Mouse (Mus musculus): ENCODE results near the gene Gpr35. TPM values are rescaled to one million over a fixed set of nuclear protein-coding genes. Genes with fewer than 3 reads are reported as not detected.
A peak's percentile ranks its signal among the peaks of the same experiment; 100 is the strongest.

Gpr35 gene
- 0.50 and 0.62 TPM in 2 replicates for polyA plus RNA-seq (2015; fragmentation: Nextera tagmentation; extraction: Ambion mirVana)

DNA sequence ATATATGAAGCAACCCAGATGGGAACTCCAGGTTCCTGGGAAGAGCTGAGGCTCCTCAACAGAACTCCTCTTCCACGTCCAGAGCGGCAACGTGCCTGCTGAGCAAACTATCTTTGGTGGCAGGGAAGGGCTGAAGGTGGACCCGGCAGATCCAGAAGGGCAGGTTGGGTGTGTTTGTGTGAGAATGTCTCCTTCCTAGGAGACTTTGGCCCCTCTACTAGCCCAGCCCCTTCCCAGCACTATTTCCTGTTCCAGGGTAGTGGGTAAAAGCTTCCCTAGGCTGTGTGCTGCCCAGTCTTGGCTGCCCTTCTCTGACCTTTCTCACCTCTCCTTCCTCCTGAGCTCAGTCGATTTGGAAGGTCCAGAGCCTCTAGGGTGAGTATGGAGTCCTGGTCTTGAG is at the start of gene Gpr35:
Gene Gpr35, plus strand, starts transcription at position 259 of the 400 bp plus-strand sequence.
- Histone ChIP-seq H3K9me3 (ENCODE audit: low read length) (no peaks in the 10 kb centered on the region), H3K4me1 (ENCODE audit: insufficient read depth, low read length) (no peaks in the 10 kb centered on the region), H3K27ac (ENCODE audit: low read length) (no peak within 1 kb of the TSS), H3K36me3 (ENCODE audit: insufficient read depth, low read length) (peaks cover 14% of the 10 kb centered on the region), H3K4me2 (replicated peaks; ENCODE audit: low read depth, low read length) (no peak within 1 kb of the TSS), H3K27me3 (ENCODE audit: insufficient read depth, low read length) (no peaks in the 10 kb centered on the region), H3K4me3 (ENCODE audit: low read length) (no peak within 1 kb of the TSS), H3K9ac (replicated peaks; ENCODE audit: low read length) (no peak within 1 kb of the TSS)
- ATAC-seq (ENCODE audit: low FRiP score, low TSS enrichment), result 0 out of 2 replicates have a peak, but pooled peaks have one; percentile 54
- WGBS, result 70% methylated on average over 5 of the region's 5 CpGs

DNA sequence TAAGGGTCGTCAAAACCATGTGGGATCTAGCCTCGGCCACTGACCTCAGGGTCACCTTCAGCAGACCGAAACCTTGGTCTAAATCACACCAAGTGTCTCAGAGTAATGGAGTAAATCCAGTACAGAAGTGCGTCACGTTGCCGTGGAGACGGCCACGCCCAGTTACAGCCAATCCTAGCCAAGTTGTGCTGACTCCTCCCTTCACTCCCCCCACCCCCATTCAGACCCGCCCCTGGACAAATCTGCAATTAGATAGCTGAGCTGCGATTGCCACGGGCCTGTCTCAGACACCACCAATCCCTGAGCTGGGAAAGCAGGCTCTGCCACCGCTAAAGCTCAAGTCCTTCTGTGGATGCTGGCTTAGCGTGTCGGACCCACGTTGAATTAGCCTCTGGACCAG is 47.9 kb upstream of the Gpr35 start, which contains the start of gene Ankmy1:
Gene Ankmy1, minus strand, starts transcription at position 121 of the 400 bp plus-strand sequence.
- peak within 1 kb of the TSS; percentile 31; the same call in 1 of the 2 replicates for H3K9ac ChIP-seq (replicated peaks; ENCODE audit: low read length)
- no peak within 1 kb of the TSS for H3K27ac ChIP-seq (ENCODE audit: low read length)
- H3K27me3 ChIP-seq (ENCODE audit: insufficient read depth, low read length), result no peaks in the 10 kb centered on the region
- WGBS, result 1% methylated on average over 15 of the region's 15 CpGs
- ATAC-seq (ENCODE audit: low FRiP score, low TSS enrichment), result peak; percentile 57
- no peaks in the 10 kb centered on the region for H3K36me3 ChIP-seq (ENCODE audit: insufficient read depth, low read length)
- peak within 1 kb of the TSS; percentile 38 for H3K4me3 ChIP-seq (ENCODE audit: low read length)
- H3K4me2 ChIP-seq (replicated peaks; ENCODE audit: low read depth, low read length), result peak within 1 kb of the TSS; percentile 56
- H3K4me1 ChIP-seq (ENCODE audit: insufficient read depth, low read length), result peaks cover 17% of the 10 kb centered on the region; the same call in 1 of the 2 replicates
- H3K9me3 ChIP-seq (ENCODE audit: low read length), result no peaks in the 10 kb centered on the region

- no peak for ATAC-seq (ENCODE audit: low FRiP score, low TSS enrichment)
Measured at GRCm38 (mm10) chr1:92903627-92904026, 47.0 kb upstream of the Gpr35 start.

GRCm38 (mm10) chr1:92905703-92906310 is 44.9 kb upstream of the Gpr35 start:
- Histone ChIP-seq H3K36me3 (ENCODE audit: insufficient read depth, low read length) (no peaks in the 10 kb centered on the region), H3K4me3 (ENCODE audit: low read length) (no peak overlapping the region), H3K4me2 (replicated peaks; ENCODE audit: low read depth, low read length) (no peak overlapping the region), H3K27ac (ENCODE audit: low read length) (no peak overlapping the region), H3K9me3 (ENCODE audit: low read length) (no peaks in the 10 kb centered on the region), H3K27me3 (ENCODE audit: insufficient read depth, low read length) (no peaks in the 10 kb centered on the region), H3K4me1 (ENCODE audit: insufficient read depth, low read length) (peaks cover 28% of the 10 kb centered on the region), H3K9ac (replicated peaks; ENCODE audit: low read length) (no peak overlapping the region)
- 90% methylated on average over 2 of the region's 2 CpGs for WGBS
- ATAC-seq (ENCODE audit: low FRiP score, low TSS enrichment), result no peak

More at GRCm38 (mm10) chr1:92903627-92904026, 47.0 kb upstream of the Gpr35 start:
- Histone ChIP-seq H3K9ac (replicated peaks; ENCODE audit: low read length) (no peak overlapping the region), H3K27ac (ENCODE audit: low read length) (no peak overlapping the region), H3K4me2 (replicated peaks; ENCODE audit: low read depth, low read length) (no peak overlapping the region), H3K4me1 (ENCODE audit: insufficient read depth, low read length) (peaks cover 19% of the 10 kb centered on the region; the same call in 1 of the 2 replicates), H3K36me3 (ENCODE audit: insufficient read depth, low read length) (no peaks in the 10 kb centered on the region), H3K9me3 (ENCODE audit: low read length) (no peaks in the 10 kb centered on the region), H3K27me3 (ENCODE audit: insufficient read depth, low read length) (no peaks in the 10 kb centered on the region), H3K4me3 (ENCODE audit: low read length) (no peak overlapping the region)
- WGBS, result 71% methylated on average over 4 of the region's 4 CpGs

- peak within 1 kb of the TSS; percentile 80 for H3K4me2 ChIP-seq (replicated peaks; ENCODE audit: low read depth, low read length)
- H3K4me1 ChIP-seq (ENCODE audit: insufficient read depth, low read length), result peaks cover 34% of the 10 kb centered on the region
- no peaks in the 10 kb centered on the region for H3K27me3 ChIP-seq (ENCODE audit: insufficient read depth, low read length)
- H3K27ac ChIP-seq (ENCODE audit: low read length), result peak within 1 kb of the TSS; percentile 94
- no peaks in the 10 kb centered on the region for H3K9me3 ChIP-seq (ENCODE audit: low read length)
- H3K9ac ChIP-seq (replicated peaks; ENCODE audit: low read length), result peak within 1 kb of the TSS; percentile 71
- WGBS, result under 1% methylated on average over 81 of the region's 81 CpGs
- no peaks in the 10 kb centered on the region for H3K36me3 ChIP-seq (ENCODE audit: insufficient read depth, low read length)
- peak; percentile 92 for ATAC-seq (ENCODE audit: low FRiP score, low TSS enrichment)
- H3K4me3 ChIP-seq (ENCODE audit: low read length), result peak within 1 kb of the TSS; percentile 74
Measured at GRCm38 (mm10) chr1:92906779-92907631, 43.7 kb upstream of the Gpr35 start, which contains the start of gene Dusp28. Gene Dusp28, plus strand, starts transcription at chr1:92906981.

DNA sequence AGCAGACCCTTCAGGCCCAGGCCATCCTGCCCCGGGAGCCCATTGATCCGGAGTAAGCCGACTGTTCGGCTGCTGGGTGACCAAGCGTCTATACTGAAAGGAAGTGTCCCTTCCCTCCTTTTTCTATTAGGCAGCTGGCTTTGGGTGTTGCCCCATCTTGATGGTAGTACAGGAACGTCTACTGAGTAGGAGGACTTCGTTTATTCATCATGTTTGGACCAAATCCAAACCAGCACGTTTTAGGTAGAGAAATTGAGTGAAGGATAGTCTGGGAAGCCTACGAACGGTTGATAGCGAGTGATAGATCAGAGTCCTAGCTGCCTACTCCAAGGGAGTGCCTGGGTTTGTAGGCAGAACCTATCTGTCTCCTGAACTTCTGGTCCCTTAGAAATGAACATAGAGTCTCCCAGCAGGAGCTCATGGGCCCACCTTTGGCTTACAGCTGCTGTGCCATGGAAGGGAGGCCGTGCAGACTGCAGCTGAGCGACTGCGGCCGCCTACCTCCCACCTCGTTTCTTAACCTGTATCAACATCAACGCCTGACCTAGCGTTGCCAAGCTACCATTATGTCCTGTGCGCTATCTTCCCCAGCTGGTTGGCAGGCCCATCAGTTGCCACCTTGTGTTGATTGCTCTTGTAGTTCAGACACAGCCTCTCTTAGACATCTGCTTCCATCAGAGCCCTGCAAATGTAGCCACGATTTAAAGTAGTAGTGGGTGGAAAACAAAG is 42.9 kb upstream of the Gpr35 start:
- 48% methylated on average over 20 of the region's 20 CpGs for WGBS
- ATAC-seq (ENCODE audit: low FRiP score, low TSS enrichment), result no peak
- Histone ChIP-seq H3K9me3 (ENCODE audit: low read length) (no peaks in the 10 kb centered on the region), H3K9ac (replicated peaks; ENCODE audit: low read length) (peak overlapping the region; percentile 71), H3K4me2 (replicated peaks; ENCODE audit: low read depth, low read length) (peak overlapping the region; percentile 80), H3K4me3 (ENCODE audit: low read length) (peak overlapping the region; percentile 74), H3K4me1 (ENCODE audit: insufficient read depth, low read length) (peaks cover 38% of the 10 kb centered on the region), H3K27ac (ENCODE audit: low read length) (peak overlapping the region; percentile 94; the same call in 1 of the 2 replicates), H3K36me3 (ENCODE audit: insufficient read depth, low read length) (no peaks in the 10 kb centered on the region), H3K27me3 (ENCODE audit: insufficient read depth, low read length) (no peaks in the 10 kb centered on the region)

DNA sequence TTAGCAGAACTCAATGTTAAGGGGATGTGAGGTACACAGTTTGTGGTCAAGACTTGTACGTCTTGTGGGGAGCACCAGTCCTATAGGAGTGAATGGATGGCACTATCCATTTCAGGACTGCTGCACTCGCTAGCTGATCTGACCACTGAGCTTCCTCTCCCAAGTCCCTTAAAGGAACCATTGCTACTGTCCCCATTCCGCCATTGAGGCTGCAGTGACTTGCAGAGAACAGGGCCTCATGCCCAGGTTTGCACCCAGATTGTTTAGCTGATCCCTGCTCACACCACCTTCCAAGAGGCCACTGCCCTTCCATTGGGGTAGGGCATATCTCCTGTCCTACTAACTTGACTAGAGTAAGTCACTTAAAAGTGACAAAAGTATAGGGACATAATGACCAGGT is 42.0 kb upstream of the Gpr35 start:
- Histone ChIP-seq H3K4me2 (replicated peaks; ENCODE audit: low read depth, low read length) (no peak overlapping the region), H3K27me3 (ENCODE audit: insufficient read depth, low read length) (no peaks in the 10 kb centered on the region), H3K27ac (ENCODE audit: low read length) (no peak overlapping the region), H3K9me3 (ENCODE audit: low read length) (no peaks in the 10 kb centered on the region), H3K9ac (replicated peaks; ENCODE audit: low read length) (no peak overlapping the region), H3K4me3 (ENCODE audit: low read length) (no peak overlapping the region), H3K4me1 (ENCODE audit: insufficient read depth, low read length) (peaks cover 34% of the 10 kb centered on the region), H3K36me3 (ENCODE audit: insufficient read depth, low read length) (no peaks in the 10 kb centered on the region)
- WGBS, result 92% methylated on average over 3 of the region's 3 CpGs
- ATAC-seq (ENCODE audit: low FRiP score, low TSS enrichment), result no peak

DNA sequence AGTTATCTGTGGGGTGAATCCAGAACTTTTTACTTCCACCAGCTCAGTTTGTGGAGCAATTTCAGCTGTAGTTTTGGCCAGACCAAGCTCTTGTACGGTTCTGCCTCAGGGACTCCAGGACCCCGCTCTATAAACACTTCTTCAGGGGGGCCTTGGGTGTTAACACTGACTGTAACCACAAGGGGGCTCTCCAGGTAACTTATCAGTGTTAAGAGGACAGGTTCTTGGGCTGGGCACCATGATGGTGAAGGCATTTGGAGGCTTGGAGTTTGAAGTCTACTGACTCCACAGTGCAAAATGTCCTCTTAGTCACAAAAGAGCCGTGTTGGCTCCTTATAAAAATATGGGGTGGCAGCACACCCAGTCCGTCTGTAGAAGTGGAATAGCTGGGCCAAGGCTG is 41.6 kb upstream of the Gpr35 start:
- no peak overlapping the region for H3K4me2 ChIP-seq (replicated peaks; ENCODE audit: low read depth, low read length)
- H3K27ac ChIP-seq (ENCODE audit: low read length), result no peak overlapping the region
- H3K27me3 ChIP-seq (ENCODE audit: insufficient read depth, low read length), result no peaks in the 10 kb centered on the region
- H3K9ac ChIP-seq (replicated peaks; ENCODE audit: low read length), result no peak overlapping the region
- H3K36me3 ChIP-seq (ENCODE audit: insufficient read depth, low read length), result no peaks in the 10 kb centered on the region
- H3K9me3 ChIP-seq (ENCODE audit: low read length), result no peaks in the 10 kb centered on the region
- ATAC-seq (ENCODE audit: low FRiP score, low TSS enrichment), result no peak
- H3K4me3 ChIP-seq (ENCODE audit: low read length), result no peak overlapping the region
- H3K4me1 ChIP-seq (ENCODE audit: insufficient read depth, low read length), result peaks cover 34% of the 10 kb centered on the region
- 68% methylated on average over 4 of the region's 4 CpGs for WGBS

DNA sequence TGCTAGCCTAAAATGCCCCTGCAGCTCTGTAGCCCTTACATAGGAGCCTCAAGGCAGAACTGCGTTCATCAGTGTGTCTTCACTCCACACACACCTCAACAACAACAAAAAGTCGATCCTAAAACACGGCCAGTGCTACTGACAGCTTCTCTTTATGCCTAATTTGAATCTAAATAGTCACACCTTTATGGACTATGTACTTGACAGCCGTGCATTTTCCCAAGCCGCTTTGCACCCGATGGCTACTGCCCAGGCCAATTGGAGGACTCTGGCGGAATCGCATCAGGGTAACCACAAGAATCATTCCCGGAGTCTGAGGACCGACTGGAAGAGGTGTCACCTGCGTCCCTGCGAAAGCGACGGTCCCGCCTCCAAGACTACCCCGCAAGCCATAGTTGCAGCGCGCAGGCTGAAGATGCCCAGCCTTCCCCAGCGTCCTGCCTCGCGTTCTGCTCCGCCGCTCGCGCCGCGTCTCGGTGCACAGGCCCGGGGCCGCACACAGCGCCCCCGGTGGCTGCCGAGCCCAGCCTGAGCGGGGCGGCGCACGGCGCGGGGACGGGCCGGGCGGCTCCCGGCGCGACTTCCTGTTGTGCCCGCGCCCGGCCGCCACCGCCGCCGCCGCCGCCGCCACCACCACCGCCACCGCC is 40.3 kb upstream of the Gpr35 start, which contains the start of gene Rnpepl1:
Gene Rnpepl1, plus strand, starts transcription at position 545 of the 647 bp plus-strand sequence.
- WGBS, result under 1% methylated on average over 37 of the region's 57 CpGs
- Histone ChIP-seq H3K27ac (ENCODE audit: low read length) (peak within 1 kb of the TSS; percentile 86), H3K36me3 (ENCODE audit: insufficient read depth, low read length) (0 out of 2 replicates have a peak, but pooled peaks cover 3% of the 10 kb centered on the region), H3K27me3 (ENCODE audit: insufficient read depth, low read length) (no peaks in the 10 kb centered on the region), H3K4me1 (ENCODE audit: insufficient read depth, low read length) (peaks cover 34% of the 10 kb centered on the region), H3K9me3 (ENCODE audit: low read length) (no peaks in the 10 kb centered on the region), H3K4me3 (ENCODE audit: low read length) (peak within 1 kb of the TSS; percentile 79), H3K4me2 (replicated peaks; ENCODE audit: low read depth, low read length) (peak within 1 kb of the TSS; percentile 76), H3K9ac (replicated peaks; ENCODE audit: low read length) (peak within 1 kb of the TSS; percentile 94)
- ATAC-seq (ENCODE audit: low FRiP score, low TSS enrichment), result peak; percentile 75
